Mouse (Mus musculus) heart, embryonic 15.5 days (tissue): ENCODE measurements around the gene Gm15294. TPM values are rescaled to one million over a fixed set of nuclear protein-coding genes. Genes with fewer than 3 reads are reported as not detected.

ENCODE experiments used
- ATAC-seq: fragments of 200-750 bp; cut with Nextera tagmentation; replicated peaks from 2 replicates; pipeline ENCODE4 v1.8.0; 2017; ENCODE audit warnings: low read depth, moderate TSS enrichment; ENCODE audit not compliant: insufficient number of reproducible peaks, insufficient read depth, low FRiP score
- H3K27ac ChIP-seq: fragments of 300-500 bp; sonication (generic); 2 replicates; pipeline ENCODE4 v1.5.1; 2015; ENCODE audit warnings: mild to moderate bottlenecking, inconsistent platforms
- H3K27me3 ChIP-seq: fragments of 300-500 bp; sonication (generic); 2 replicates; pipeline ENCODE4 v1.6.1; 2015; ENCODE audit warnings: inconsistent platforms
- H3K36me3 ChIP-seq: fragments of 300-500 bp; sonication (generic); 2 replicates; pipeline ENCODE4 v1.6.1; 2015; ENCODE audit warnings: mild to moderate bottlenecking, inconsistent platforms
- H3K4me1 ChIP-seq: fragments of 300-500 bp; sonication (generic); replicated peaks from 2 replicates; pipeline ENCODE4 v1.6.1; 2015; ENCODE audit warnings: inconsistent platforms
- H3K4me2 ChIP-seq: fragments of 300-500 bp; sonication (generic); 2 replicates; pipeline ENCODE4 v1.6.1; 2015; ENCODE audit warnings: inconsistent platforms, mild to moderate bottlenecking, moderate library complexity
- H3K4me3 ChIP-seq: fragments of 300-500 bp; sonication (generic); 2 replicates; pipeline ENCODE4 v1.5.1; 2015; ENCODE audit warnings: mild to moderate bottlenecking, inconsistent platforms
- H3K9ac ChIP-seq: fragments of 300-500 bp; sonication (generic); 2 replicates; pipeline ENCODE4 v1.6.1; 2015; ENCODE audit warnings: mild to moderate bottlenecking, inconsistent platforms
- H3K9me3 ChIP-seq: fragments of 300-500 bp; sonication (generic); replicated peaks from 2 replicates; pipeline ENCODE4 v1.6.1; 2016; ENCODE audit warnings: inconsistent platforms
- WGBS: fragments of 180-500 bp; shearing (Covaris S2); methylation state at CpG from one replicate; pipeline ENCODE4 v1.1.7; 2015; ENCODE audit warnings: mixed read lengths; 5-methylcytosine and 5-hydroxymethylcytosine counted together
- polyA plus RNA-seq: library from polyadenylated mRNA; unstranded; fragments of >200 nt; fragmentation: Nextera tagmentation; extraction: Ambion mirVana; gene quantifications from 2 replicates; pipeline ENCODE4 v1.2.1, GENCODE M21; 2015

Gm15294 gene
- polyA plus RNA-seq, result not detected in 2 replicates

GRCm38 (mm10) chrX:141875135-141875534 lies at the start of gene Gm15294:
TSS of gene Gm15294 (minus strand) at chrX:141875235.
- Histone ChIP-seq H3K9me3 (no peaks in the 10 kb centered on the region), H3K9ac (no peak within 1 kb of the TSS), H3K4me3 (no peak within 1 kb of the TSS), H3K4me1 (no peaks in the 10 kb centered on the region), H3K27ac (no peak within 1 kb of the TSS), H3K36me3 (no peaks in the 10 kb centered on the region), H3K27me3 (no peaks in the 10 kb centered on the region), H3K4me2 (no peak within 1 kb of the TSS)
- 88% methylated on average over 4 of the region's 4 CpGs for WGBS
- ATAC-seq, result no peak

- Histone ChIP-seq H3K4me3 (no peak overlapping the region), H3K4me1 (no peaks in the 10 kb centered on the region), H3K9ac (no peak overlapping the region), H3K27ac (no peak overlapping the region), H3K4me2 (no peak overlapping the region), H3K36me3 (no peaks in the 10 kb centered on the region), H3K27me3 (no peaks in the 10 kb centered on the region), H3K9me3 (no peaks in the 10 kb centered on the region)
- WGBS, result 54% methylated on average over 4 of the region's 4 CpGs
- ATAC-seq, result no peak
These were observed 9.5 kb upstream of the Gm15294 start for GRCm38 (mm10) chrX:141884336-141885048.

- Histone ChIP-seq H3K4me1 (no peaks in the 10 kb centered on the region), H3K4me3 (no peak overlapping the region), H3K4me2 (no peak overlapping the region), H3K27me3 (no peaks in the 10 kb centered on the region), H3K9ac (no peak overlapping the region), H3K36me3 (no peaks in the 10 kb centered on the region), H3K9me3 (no peaks in the 10 kb centered on the region), H3K27ac (no peak overlapping the region)
- WGBS, result 80% methylated on average over 11 of the region's 11 CpGs
- no peak for ATAC-seq
These were observed 1.0 kb downstream of the Gm15294 start for GRCm38 (mm10) chrX:141874024-141874423.

GRCm38 (mm10) chrX:141873597-141873996 lies 1.4 kb downstream of the Gm15294 start:
- no peaks in the 10 kb centered on the region for H3K4me1 ChIP-seq
- no peak overlapping the region for H3K27ac ChIP-seq
- ATAC-seq, result no peak
- WGBS, result 63% methylated on average over 3 of the region's 4 CpGs
- H3K9ac ChIP-seq, result no peak overlapping the region
- no peak overlapping the region for H3K4me3 ChIP-seq
- H3K4me2 ChIP-seq, result no peak overlapping the region
- no peaks in the 10 kb centered on the region for H3K36me3 ChIP-seq
- no peaks in the 10 kb centered on the region for H3K27me3 ChIP-seq
- no peaks in the 10 kb centered on the region for H3K9me3 ChIP-seq

- WGBS, result 29% methylated on average over 6 of the region's 6 CpGs
- Histone ChIP-seq H3K36me3 (no peaks in the 10 kb centered on the region), H3K4me3 (no peak overlapping the region), H3K9ac (no peak overlapping the region), H3K27ac (no peak overlapping the region), H3K9me3 (no peaks in the 10 kb centered on the region), H3K4me1 (no peaks in the 10 kb centered on the region), H3K27me3 (no peaks in the 10 kb centered on the region), H3K4me2 (no peak overlapping the region)
- ATAC-seq, result no peak
These were observed 19.2 kb downstream of the Gm15294 start for GRCm38 (mm10) chrX:141855684-141856396.

Other genes with a start within 250 kb of the Gm15294 start
- gene Irs4, start 150.0 kb downstream of the Gm15294 start, polyA plus RNA-seq, result 0.05 TPM in 1 of 2 replicates, not detected in the other